Mouse (Mus musculus): Measurements from ENCODE around the gene Flt1.

The Flt1 gene

GRCm38 (mm10) chr5:147539815-147540214, 186.0 kb downstream of the Flt1 start:
- DNase-seq = no peak

- DNase-seq = no peak
These were observed 186.4 kb downstream of the Flt1 start for GRCm38 (mm10) chr5:147539409-147539808.

DNA sequence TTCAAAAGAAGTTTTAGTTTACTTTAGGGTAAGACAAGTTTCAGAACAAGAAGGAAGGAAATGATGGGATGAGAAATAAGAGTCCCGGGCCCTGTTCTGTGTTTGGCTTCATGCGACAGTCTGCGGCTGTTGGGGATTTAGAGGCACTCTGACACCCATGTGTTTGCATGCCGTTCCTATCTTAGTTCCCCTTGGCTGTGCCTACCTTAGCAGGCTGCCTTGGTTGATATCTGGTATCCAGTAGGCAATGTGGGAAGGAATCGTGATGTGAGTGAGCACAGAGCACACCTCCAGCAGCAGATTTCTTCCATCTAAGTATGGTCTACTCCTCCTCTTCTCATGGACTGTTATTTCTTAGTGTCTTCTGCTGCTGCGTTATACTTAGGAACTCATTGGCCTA, 193.8 kb downstream of the Flt1 start:
- no peak for DNase-seq

- DNase-seq = peak; percentile 17 to 24
These were observed 198.0 kb downstream of the Flt1 start for GRCm38 (mm10) chr5:147527788-147528187.

- no peak for DNase-seq
These were observed 198.8 kb downstream of the Flt1 start for GRCm38 (mm10) chr5:147527006-147527405.

All from thymus, postnatal 36 days (tissue).